Mouse (Mus musculus) adrenal gland (tissue): ENCODE data around the gene Edem2.

Experiments
- intact Hi-C: fragments of 180-260 bp; cut with DNase I; formaldehyde crosslinking; loops from one replicate; pipeline ENCODE4 v1.15.1; 2025

Gene Edem2

DNA sequence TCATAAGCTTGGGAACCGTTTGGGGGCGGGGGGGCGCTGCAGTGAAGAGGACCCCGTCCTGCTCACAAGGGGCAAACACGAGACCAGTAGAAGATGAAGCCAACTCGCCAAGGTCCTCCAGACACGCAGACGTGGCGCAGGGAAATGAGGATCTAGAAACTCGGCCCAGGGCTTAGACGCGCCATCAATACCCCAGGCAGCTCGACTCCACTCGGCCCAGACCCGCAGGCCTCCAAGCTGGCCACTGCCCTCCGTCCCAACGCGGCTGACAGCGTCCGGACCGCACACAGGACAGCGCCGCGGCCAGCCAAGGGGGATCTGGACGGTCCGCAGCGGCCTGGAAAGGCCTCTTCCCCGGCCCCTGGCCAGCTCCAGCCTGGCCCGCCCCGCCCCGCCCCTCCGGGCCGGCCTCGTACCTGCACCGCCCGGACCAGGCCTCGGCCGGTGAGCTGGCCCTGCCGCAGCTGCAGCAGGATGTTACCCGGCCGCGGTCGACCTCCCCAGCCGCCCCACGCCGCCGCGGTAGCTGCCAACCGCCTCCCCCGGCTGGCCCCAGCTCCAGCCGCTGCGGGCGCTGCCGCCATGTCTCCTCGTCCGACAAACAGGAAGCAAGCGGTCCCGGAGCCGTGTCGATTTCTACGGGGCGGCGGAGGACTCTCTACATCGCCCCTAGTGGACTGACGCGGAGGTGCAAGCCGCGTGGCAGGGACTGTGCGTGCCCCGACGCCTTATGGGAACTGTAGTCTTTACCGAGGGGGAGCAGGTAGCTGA is 37.4 kb downstream of the Edem2 start, which contains the start of gene Trpc4ap:
Gene Trpc4ap (minus strand): TSS at position 662 of the 771 bp plus-strand sequence.
- intact Hi-C loops = no loop called here

DNA sequence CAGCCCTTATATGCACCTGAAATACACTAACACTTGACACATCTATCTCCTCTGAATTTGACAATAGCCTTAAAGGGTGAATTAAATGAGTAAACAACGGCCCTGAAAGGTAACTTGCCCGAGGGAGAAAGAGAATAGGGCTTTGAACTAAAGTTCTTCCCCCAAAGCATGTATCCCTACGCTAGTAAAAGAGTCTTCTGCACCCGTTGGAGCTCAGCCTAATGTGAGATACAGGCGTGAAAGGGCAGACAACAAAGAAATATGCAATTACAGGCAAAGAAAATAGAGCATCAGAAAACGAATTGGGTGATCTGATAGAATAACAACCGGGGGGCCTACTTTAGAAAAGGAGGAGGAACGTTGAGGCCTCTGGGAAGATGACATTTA is 37.9 kb downstream of the Edem2 start:
- intact Hi-C loops = no loop called here

- intact Hi-C loops = no loop called here
Observed at GRCm38 (mm10) chr2:155689211-155689610, 40.1 kb downstream of the Edem2 start.

- intact Hi-C loops = no loop called here
Observed at GRCm38 (mm10) chr2:155687746-155688145, 41.5 kb downstream of the Edem2 start.

- intact Hi-C loops = no loop called here
Observed at GRCm38 (mm10) chr2:155686572-155686971, 42.7 kb downstream of the Edem2 start.

- intact Hi-C loops = no loop called here
Observed at GRCm38 (mm10) chr2:155683821-155684220, 45.5 kb downstream of the Edem2 start.

- intact Hi-C loops = no loop called here
Observed at GRCm38 (mm10) chr2:155683137-155683536, 46.1 kb downstream of the Edem2 start.

DNA sequence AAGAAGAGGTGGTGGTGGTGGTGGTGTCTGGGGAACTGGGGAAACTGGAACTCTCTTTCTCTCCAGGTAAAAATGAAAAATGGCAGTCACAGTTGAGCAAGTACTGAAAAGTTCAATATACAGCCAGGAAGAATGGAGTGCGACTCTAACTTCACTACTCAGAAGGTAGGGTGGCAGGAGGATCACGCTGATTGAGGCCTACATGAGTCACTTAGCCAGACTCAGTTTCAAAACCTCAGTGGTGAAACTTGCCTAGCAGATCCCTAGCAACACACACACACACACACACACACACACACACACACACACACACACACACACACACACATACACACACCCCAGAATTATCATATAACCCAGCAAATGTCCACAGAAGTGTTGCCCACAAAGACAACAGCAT is 47.4 kb downstream of the Edem2 start:
- intact Hi-C loops = no loop called here

- intact Hi-C loops = no loop called here
Observed at GRCm38 (mm10) chr2:155681194-155681593, 48.1 kb downstream of the Edem2 start.

GRCm38 (mm10) chr2:155680591-155680990 is 48.7 kb downstream of the Edem2 start:
- intact Hi-C loops = no loop called here

DNA sequence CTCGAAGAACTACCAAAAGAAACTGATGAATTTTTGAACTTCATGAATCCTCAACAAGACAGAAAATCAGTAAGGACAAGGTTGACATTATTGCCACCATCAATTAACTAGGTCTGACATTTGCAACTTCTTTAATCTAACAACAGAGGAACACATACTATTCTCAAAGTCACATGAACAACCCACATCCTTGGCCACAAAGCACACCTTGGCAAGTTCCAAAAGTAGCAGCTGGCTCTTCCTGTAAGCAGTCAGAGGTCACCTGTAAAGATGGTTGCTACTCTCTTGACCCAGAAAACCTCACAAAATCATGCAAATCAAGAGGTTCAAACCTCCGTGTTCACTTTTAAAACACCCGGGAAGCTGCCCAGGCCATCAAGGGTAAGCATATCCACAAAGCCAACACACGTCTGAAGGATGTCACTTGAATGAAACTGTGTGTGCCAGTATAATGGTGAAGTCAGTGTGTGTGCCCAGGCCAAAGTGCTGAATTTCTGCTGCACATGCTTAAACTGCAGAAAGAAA is 49.6 kb downstream of the Edem2 start:
- intact Hi-C loops = no loop called here

DNA sequence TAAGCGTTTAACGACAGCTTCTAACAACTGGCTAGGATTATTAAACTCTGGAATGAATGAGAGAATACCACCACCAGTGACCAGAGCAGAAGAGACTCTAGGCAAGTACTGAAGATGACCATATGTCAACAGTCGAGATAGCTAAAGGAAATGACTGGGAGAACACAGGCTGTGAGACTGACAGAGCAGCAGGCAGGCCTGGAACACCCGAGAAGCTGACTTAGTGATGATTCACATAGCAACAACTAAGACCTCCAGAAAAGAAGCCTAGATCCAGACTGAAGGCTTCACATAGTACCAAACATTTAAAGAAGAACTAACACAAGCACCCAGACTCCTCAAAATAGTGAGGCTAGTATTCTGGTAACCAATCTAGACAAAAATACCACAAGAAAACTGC is 54.2 kb downstream of the Edem2 start:
- intact Hi-C loops = no loop called here

- intact Hi-C loops = no loop called here
Observed at GRCm38 (mm10) chr2:155673546-155673945, 55.7 kb downstream of the Edem2 start.

DNA sequence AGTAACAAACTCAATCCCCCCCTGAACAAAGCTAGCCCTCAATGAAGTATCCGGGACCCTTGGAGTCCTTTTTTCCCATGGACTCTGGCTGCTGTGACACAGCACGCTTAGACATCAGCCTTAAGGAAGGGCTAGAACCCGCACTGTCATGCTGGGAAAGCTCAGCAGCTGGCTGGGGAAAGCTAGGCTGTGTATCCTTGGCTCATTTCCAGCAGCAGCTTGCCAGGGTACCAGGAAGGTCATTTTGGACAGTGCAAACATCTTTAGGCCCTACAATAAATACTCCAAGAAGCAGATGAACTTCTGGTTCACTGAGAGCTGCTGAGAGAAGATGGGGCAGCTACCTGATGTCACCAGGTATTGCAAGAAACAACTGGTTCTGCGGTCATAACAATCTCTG is 58.0 kb downstream of the Edem2 start:
- intact Hi-C loops = no loop called here

DNA sequence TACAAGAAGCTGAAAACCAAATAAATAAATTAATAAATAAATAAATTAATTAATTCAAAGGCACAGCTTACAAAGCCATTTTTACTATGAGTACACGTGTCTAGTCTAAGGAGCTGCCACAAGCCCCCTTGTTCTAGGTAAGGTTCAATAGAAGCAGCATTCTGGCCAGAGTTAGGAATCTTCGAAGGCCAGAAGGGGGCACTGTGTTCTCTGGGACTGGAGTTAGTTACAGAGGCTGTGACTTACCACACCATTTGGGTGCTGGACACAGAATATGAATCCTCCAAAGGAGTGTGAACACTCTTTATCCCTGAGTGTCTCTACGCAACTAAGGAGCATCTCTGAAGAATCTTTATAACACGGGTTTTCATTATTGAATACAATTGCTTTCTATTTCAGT is 60.8 kb downstream of the Edem2 start:
- intact Hi-C loops = no loop called here

DNA sequence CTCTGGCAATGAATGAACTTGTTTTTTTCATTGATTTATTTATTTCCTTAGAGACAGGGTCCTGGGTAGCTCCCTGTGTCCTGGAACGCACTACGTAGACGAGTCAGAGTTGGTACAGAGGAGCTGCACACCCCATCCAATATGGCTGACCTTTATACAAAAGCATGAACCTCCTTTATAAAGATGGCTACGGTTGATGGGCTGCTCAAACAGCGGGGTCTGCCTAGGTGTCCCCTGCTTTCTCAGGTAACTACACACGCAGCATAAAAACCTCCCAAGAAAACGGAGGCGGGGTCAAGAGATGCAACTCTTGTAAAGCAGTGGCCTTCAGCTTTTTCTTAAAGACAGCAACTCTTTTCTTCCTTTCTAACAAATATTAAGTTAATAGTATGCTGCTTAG is 61.4 kb downstream of the Edem2 start:
- intact Hi-C loops = no loop called here

DNA sequence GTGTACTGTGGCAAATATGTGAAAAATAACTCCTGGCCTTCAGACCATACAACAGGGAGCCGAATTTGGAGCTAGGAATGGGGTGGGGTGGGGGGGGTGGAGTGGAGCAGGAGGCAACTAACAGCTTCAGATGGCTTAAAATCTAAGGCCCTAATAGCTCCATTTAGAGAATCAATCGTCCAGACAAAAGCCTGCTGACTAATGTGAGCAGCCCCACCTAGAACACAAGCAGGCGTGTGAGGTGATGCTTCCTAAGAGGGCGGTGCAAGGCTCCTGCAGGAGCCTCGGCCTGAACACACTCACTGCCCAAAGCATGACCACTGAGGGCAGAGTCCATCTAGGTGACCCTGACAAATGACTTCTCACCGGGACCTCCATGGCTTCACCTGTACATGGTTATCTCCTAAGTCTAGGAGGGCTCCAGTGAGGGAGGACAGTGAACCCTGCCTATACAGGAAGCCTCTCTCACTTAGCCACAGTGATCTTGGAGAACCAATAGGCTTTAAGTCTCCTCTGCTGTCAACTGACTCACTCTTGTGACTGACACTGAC is 65.3 kb downstream of the Edem2 start:
- intact Hi-C loops = loop anchor here (5.0 kb wide), 1 partner anchor 103 kb away; no protein-coding TSS in a partner anchor

- intact Hi-C loops = loop anchor here (5.0 kb wide), 1 partner anchor 104 kb away; no protein-coding TSS in a partner anchor
Observed at GRCm38 (mm10) chr2:155663097-155663496, 66.2 kb downstream of the Edem2 start.

- intact Hi-C loops = loop anchor here (5.0 kb wide), 1 partner anchor 105 kb away; no protein-coding TSS in a partner anchor
Observed at GRCm38 (mm10) chr2:155662390-155662789, 66.9 kb downstream of the Edem2 start.

- intact Hi-C loops = no loop called here
Observed at GRCm38 (mm10) chr2:155655759-155656372, 73.4 kb downstream of the Edem2 start.

- intact Hi-C loops = no loop called here
Observed at GRCm38 (mm10) chr2:155652618-155653017, 76.7 kb downstream of the Edem2 start.
